Mouse (Mus musculus) bone marrow, adult 2 months (tissue): Measurements from ENCODE around the gene Smyd3.

ENCODE experiments used
- CTCF ChIP-seq: fragments of 200-500 bp; IDR thresholded peaks from 2 replicates; pipeline ENCODE4 v1.5.1; 2011; ENCODE audit warnings: low read length, control low read depth; ENCODE audit not compliant: control insufficient read depth, insufficient read depth
- POLR2A ChIP-seq: fragments of 200-500 bp; IDR thresholded peaks from 2 replicates; pipeline ENCODE4 v1.6.1; 2011; ENCODE audit warnings: low read depth, mild to moderate bottlenecking, control low read depth, low read length, borderline replicate concordance; ENCODE audit not compliant: control insufficient read depth

DNA sequence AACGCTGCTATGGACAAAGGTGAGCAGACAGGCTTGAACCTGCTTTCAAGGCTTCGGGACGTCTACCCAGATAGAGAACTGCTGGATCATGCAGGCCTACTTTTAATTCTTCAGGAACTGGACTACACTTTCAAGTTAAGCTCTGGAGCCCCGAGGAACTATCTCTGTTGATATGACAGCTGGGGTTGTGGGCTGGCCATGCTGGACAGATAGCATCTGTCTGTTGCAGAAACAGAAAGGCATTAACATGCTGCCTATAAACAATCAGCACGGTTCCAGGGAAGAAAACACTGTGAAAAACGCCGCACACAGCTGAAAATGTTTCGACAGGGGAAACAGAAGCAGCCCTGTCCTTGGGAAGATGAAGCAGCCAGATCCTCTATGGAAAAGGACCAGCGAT, 365.5 kb downstream of the Smyd3 start:
- no peak for TF ChIP-seq CTCF
- TF ChIP-seq POLR2A = no peak
